Mouse (Mus musculus) heart, embryonic 10.5 days (tissue): Measurements from ENCODE around the gene Znrd1. TPM values are rescaled to one million over a fixed set of nuclear protein-coding genes. Genes with fewer than 3 reads are reported as not detected.

Experiments
- DNase-seq: peaks from one replicate; pipeline ENCODE4 v3.0.0-alpha.2; 2017; ENCODE audit warnings: low spot score
- H3K27ac ChIP-seq: fragments of 300-500 bp; sonication (generic); 2 replicates; pipeline ENCODE4 v1.5.1; 2016; ENCODE audit warnings: mild to moderate bottlenecking
- H3K27me3 ChIP-seq: fragments of 300-500 bp; sonication (generic); 2 replicates; pipeline ENCODE4 v1.6.1; 2016; ENCODE audit warnings: mild to moderate bottlenecking; ENCODE audit not compliant: poor library complexity, insufficient read depth, severe bottlenecking
- H3K36me3 ChIP-seq: fragments of 300-500 bp; sonication (generic); 2 replicates; pipeline ENCODE4 v1.6.1; 2016; ENCODE audit warnings: mild to moderate bottlenecking, moderate library complexity
- H3K4me1 ChIP-seq: fragments of 300-500 bp; sonication (generic); 2 replicates; pipeline ENCODE4 v1.6.1; 2016; ENCODE audit warnings: mild to moderate bottlenecking
- H3K4me3 ChIP-seq: fragments of 300-500 bp; sonication (generic); 2 replicates; pipeline ENCODE4 v1.5.1; 2016; ENCODE audit warnings: mild to moderate bottlenecking, moderate library complexity
- H3K9me3 ChIP-seq: fragments of 300-500 bp; sonication (generic); 2 replicates; pipeline ENCODE4 v1.6.1; 2016; ENCODE audit warnings: mild to moderate bottlenecking, moderate library complexity
- WGBS: fragments of 180-500 bp; shearing (Covaris S2); methylation state at CpG from one replicate; pipeline ENCODE4 v1.1.7; 2016; 5-methylcytosine and 5-hydroxymethylcytosine counted together
- polyA plus RNA-seq: library from polyadenylated mRNA; unstranded; fragments of >200 nt; fragmentation: Nextera tagmentation; extraction: Ambion mirVana; gene quantifications from 2 replicates; pipeline ENCODE4 v1.2.1, GENCODE M21; 2016

Znrd1 gene
- polyA plus RNA-seq, 1 experiment from 2014 or later: 55.4 TPM

- 68% methylated on average over 6 of the region's 6 CpGs for WGBS
- Histone ChIP-seq H3K36me3 (no peaks in the 10 kb centered on the region), H3K27me3 (peaks cover 8% of the 10 kb centered on the region; the same call in 1 of the 2 replicates), H3K9me3 (no peaks in the 10 kb centered on the region), H3K27ac (no peak overlapping the region), H3K4me1 (no peaks in the 10 kb centered on the region), H3K4me3 (no peak overlapping the region)
- no peak for DNase-seq
These were observed 28.1 kb downstream of the Znrd1 start for GRCm38 (mm10) chr17:36930233-36930632.

GRCm38 (mm10) chr17:36929236-36929932 is 29.0 kb downstream of the Znrd1 start:
- Histone ChIP-seq H3K4me1 (no peaks in the 10 kb centered on the region), H3K36me3 (no peaks in the 10 kb centered on the region), H3K4me3 (no peak overlapping the region), H3K27me3 (peaks cover 8% of the 10 kb centered on the region; the same call in 1 of the 2 replicates), H3K27ac (no peak overlapping the region), H3K9me3 (no peaks in the 10 kb centered on the region)
- 70% methylated on average over 12 of the region's 12 CpGs for WGBS
- DNase-seq: peak; percentile 70

DNA sequence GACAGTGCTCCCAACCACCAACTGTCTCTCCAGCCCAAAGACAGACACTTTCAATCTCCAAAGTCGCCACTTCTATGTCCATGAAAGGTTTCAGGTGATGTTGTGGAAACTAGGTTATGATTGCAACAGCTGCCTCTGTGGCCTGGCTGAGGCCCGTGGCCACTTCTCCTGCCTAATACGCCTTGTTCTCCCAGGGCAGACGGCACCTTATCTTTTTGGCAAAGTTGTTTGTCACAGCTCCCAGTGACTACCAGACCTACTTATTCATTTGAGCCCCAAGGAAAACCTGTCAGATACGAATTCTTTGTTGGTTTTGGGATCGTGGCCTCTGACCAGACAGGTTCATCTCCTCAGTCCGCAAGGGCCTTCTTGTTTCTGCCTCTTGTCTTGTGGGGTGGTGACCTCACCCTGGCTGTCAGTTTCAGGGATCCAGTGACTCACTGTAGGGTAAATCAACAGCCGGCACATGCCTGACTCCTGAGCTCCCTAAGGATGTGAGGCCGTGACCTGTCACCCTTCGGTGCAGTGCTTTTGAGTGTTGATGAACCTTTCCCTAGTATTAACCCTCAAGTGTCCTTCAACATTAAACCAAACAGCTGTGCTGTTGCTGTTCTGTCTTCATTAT is 30.8 kb downstream of the Znrd1 start:
- Histone ChIP-seq H3K4me3 (no peak overlapping the region), H3K27ac (no peak overlapping the region), H3K4me1 (no peaks in the 10 kb centered on the region), H3K36me3 (no peaks in the 10 kb centered on the region), H3K9me3 (no peaks in the 10 kb centered on the region), H3K27me3 (peaks cover 5% of the 10 kb centered on the region; the same call in 1 of the 2 replicates)
- no peak for DNase-seq
- 36% methylated on average over 10 of the region's 10 CpGs for WGBS

GRCm38 (mm10) chr17:36923491-36923890 is 34.9 kb downstream of the Znrd1 start:
- no peaks in the 10 kb centered on the region for H3K27me3 ChIP-seq
- no peaks in the 10 kb centered on the region for H3K4me1 ChIP-seq
- no peak for DNase-seq
- H3K9me3 ChIP-seq: no peaks in the 10 kb centered on the region
- no peaks in the 10 kb centered on the region for H3K36me3 ChIP-seq
- H3K4me3 ChIP-seq: no peak overlapping the region
- WGBS: 62% methylated on average over 4 of the region's 4 CpGs
- H3K27ac ChIP-seq: no peak overlapping the region

DNA sequence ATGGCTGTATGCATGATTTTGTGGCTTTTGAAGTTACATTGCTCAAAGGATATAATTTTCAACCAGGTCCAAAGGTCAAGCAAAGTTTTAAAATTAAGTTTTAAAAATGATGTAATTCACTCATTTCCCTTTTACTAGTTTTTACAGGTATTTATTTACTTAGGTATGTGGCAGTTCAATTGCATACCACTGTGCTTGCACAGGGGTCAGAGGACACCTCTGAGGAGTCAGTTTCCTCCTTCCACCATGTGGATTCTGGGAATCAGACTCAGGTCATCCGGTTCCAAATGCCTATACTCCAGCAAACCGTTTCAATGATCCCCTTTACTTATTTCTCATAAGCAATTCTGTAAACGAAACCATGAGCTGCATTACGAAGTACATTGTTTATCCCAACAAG is 35.6 kb downstream of the Znrd1 start:
- Histone ChIP-seq H3K4me1 (no peaks in the 10 kb centered on the region), H3K4me3 (no peak overlapping the region), H3K27me3 (no peaks in the 10 kb centered on the region), H3K9me3 (no peaks in the 10 kb centered on the region), H3K27ac (no peak overlapping the region), H3K36me3 (no peaks in the 10 kb centered on the region)
- no peak for DNase-seq
- 81% methylated on average over 4 of the region's 4 CpGs for WGBS

DNA sequence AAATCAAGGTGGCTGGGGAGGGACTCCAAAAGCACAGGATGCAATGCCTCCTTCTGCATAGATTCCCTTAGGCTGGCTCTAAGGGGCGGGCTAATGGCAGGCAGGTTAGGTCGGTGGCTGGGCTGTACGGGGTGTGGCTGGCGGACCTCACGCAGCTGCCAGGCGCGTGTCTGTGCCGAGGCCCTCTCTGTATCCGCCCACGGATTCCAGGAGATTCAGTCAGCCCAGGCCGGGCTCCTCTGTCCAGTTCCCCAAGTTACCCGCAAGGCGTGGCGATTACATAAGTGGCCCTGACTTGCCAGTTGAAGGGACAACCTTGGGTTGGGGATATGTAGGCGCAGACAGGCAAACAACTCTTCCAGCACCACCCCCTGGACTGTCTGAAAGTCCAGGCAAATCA is 38.1 kb downstream of the Znrd1 start:
- no peaks in the 10 kb centered on the region for H3K27me3 ChIP-seq
- DNase-seq: no peak
- H3K36me3 ChIP-seq: no peaks in the 10 kb centered on the region

GRCm38 (mm10) chr17:36915076-36915475 is 43.3 kb downstream of the Znrd1 start:
- H3K9me3 ChIP-seq: no peaks in the 10 kb centered on the region
- 13% methylated on average over 9 of the region's 9 CpGs for WGBS
- no peak overlapping the region for H3K4me3 ChIP-seq
- H3K27ac ChIP-seq: no peak overlapping the region
- H3K36me3 ChIP-seq: no peaks in the 10 kb centered on the region
- no peaks in the 10 kb centered on the region for H3K27me3 ChIP-seq
- H3K4me1 ChIP-seq: no peaks in the 10 kb centered on the region
- no peak for DNase-seq

More for the DNA sequence above, 38.1 kb downstream of the Znrd1 start:
- Histone ChIP-seq H3K27ac (no peak overlapping the region), H3K4me3 (no peak overlapping the region), H3K4me1 (no peaks in the 10 kb centered on the region), H3K9me3 (no peaks in the 10 kb centered on the region)
- WGBS: 42% methylated on average over 15 of the region's 15 CpGs

GRCm38 (mm10) chr17:36914108-36914507 is 44.3 kb downstream of the Znrd1 start:
- Histone ChIP-seq H3K36me3 (no peaks in the 10 kb centered on the region), H3K27me3 (peaks cover 5% of the 10 kb centered on the region; the same call in 1 of the 2 replicates), H3K9me3 (no peaks in the 10 kb centered on the region), H3K27ac (no peak overlapping the region), H3K4me3 (no peak overlapping the region), H3K4me1 (no peaks in the 10 kb centered on the region)
- no peak for DNase-seq
- WGBS: 6% methylated on average over 2 of the region's 2 CpGs

GRCm38 (mm10) chr17:36912031-36912430 is 46.3 kb downstream of the Znrd1 start:
- no peaks in the 10 kb centered on the region for H3K36me3 ChIP-seq
- peaks cover 5% of the 10 kb centered on the region; the same call in 1 of the 2 replicates for H3K27me3 ChIP-seq
- WGBS: 63% methylated on average over 2 of the region's 2 CpGs
- DNase-seq: peak; percentile 25
- H3K9me3 ChIP-seq: no peaks in the 10 kb centered on the region
- no peak overlapping the region for H3K27ac ChIP-seq
- H3K4me1 ChIP-seq: no peaks in the 10 kb centered on the region
- H3K4me3 ChIP-seq: no peak overlapping the region

DNA sequence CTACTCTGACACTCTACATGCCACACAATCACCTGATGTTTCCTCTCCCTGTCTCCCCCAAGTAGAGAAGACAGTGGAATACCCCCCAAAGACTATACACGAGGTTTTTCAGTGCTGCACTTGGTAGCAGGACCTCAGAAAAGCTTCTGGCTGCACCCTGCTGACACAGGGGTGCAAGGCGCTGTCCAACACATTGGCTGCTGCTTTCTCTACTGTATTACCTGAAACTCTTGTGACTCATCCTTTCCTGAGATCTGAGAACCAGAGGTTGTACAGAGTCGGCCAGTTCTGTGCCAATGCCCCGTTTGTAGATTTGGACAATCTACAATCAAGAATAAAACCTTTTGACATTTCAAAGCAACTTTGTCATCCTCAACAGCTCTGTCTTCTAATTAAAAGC is 48.6 kb downstream of the Znrd1 start:
- no peak for DNase-seq
- WGBS: 45% methylated on average over 4 of the region's 4 CpGs
- H3K36me3 ChIP-seq: no peaks in the 10 kb centered on the region

DNA sequence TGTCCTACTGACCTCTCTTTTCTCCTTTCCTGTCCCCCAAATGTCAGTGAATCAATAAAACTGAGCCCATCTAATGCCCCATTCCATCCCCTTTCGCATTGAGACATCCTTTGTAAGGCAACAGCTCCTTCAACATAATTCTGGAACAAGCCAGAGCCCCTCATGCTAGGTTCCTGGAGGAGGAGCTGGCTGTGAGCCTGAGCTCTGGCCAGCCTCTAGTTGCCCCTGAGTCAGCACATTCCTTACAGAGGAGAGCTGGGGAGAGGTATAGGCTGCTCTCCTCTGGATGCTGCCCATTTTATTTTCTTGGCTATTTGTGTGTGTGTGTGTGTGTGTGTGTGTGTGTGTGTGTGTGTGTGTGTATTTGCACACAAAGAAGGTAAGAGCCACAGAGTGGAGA is 50.1 kb downstream of the Znrd1 start:
- no peak overlapping the region for H3K4me3 ChIP-seq
- H3K27ac ChIP-seq: no peak overlapping the region
- H3K9me3 ChIP-seq: no peaks in the 10 kb centered on the region
- WGBS: 45% methylated on average over 1 of the region's 1 CpGs
- DNase-seq: no peak
- H3K4me1 ChIP-seq: no peaks in the 10 kb centered on the region
- no peaks in the 10 kb centered on the region for H3K36me3 ChIP-seq
- peaks cover 5% of the 10 kb centered on the region; the same call in 1 of the 2 replicates for H3K27me3 ChIP-seq

More for the DNA sequence above, 48.6 kb downstream of the Znrd1 start:
- Histone ChIP-seq H3K4me1 (no peaks in the 10 kb centered on the region), H3K27me3 (peaks cover 5% of the 10 kb centered on the region; the same call in 1 of the 2 replicates), H3K4me3 (no peak overlapping the region), H3K27ac (no peak overlapping the region), H3K9me3 (no peaks in the 10 kb centered on the region)
